Mouse (Mus musculus) heart, adult 2 months (tissue): ENCODE data around the gene Olfr1443. TPM values are rescaled to one million over a fixed set of nuclear protein-coding genes. Genes with fewer than 3 reads are reported as not detected.

Source experiments
- DNase-seq, 2 experiments: peaks; one replicate each; pipeline ENCODE4 v3.0.0; 2021
- H3K27ac ChIP-seq: fragments of 200-600 bp; 2 replicates; pipeline ENCODE4 v1.8.1; 2022
- H3K27me3 ChIP-seq: fragments of 200-500 bp; 2 replicates; pipeline ENCODE4 v1.6.1; 2012; ENCODE audit warnings: mild to moderate bottlenecking, low read length, inconsistent platforms, mixed read lengths; ENCODE audit not compliant: control insufficient read depth, insufficient read depth
- H3K36me3 ChIP-seq: fragments of 200-500 bp; 2 replicates; pipeline ENCODE4 v1.6.1; 2012; ENCODE audit warnings: low read length, inconsistent platforms; ENCODE audit not compliant: control insufficient read depth, insufficient read depth
- H3K4me1 ChIP-seq: fragments of 200-500 bp; 2 replicates; pipeline ENCODE4 v1.6.1; 2011; ENCODE audit warnings: low read length; ENCODE audit not compliant: control insufficient read depth, insufficient read depth
- H3K4me3 ChIP-seq: fragments of 200-600 bp; 2 replicates; pipeline ENCODE4 v1.8.1; 2022
- H3K79me2 ChIP-seq: fragments of 200-500 bp; replicated peaks from 2 replicates; pipeline ENCODE4 v1.6.1; 2012; ENCODE audit warnings: mild to moderate bottlenecking, inconsistent platforms, low read length, moderate library complexity, mixed read lengths; ENCODE audit not compliant: control insufficient read depth, insufficient read depth
- H3K9ac ChIP-seq: fragments of 200-500 bp; 2 replicates; pipeline ENCODE4 v1.6.1; 2012; ENCODE audit warnings: low read depth, mild to moderate bottlenecking, control low read depth, inconsistent platforms, low read length, mixed read lengths
- CTCF ChIP-seq: fragments of 200-600 bp; IDR thresholded peaks from 2 replicates; pipeline ENCODE4 v1.8.1; 2022; ENCODE audit warnings: antibody characterized with exemption, mild to moderate bottlenecking, moderate library complexity
- EP300 ChIP-seq: fragments of 200-500 bp; IDR thresholded peaks from 2 replicates; pipeline ENCODE4 v1.6.1; 2011; ENCODE audit warnings: low read depth, low read length, control low read depth; ENCODE audit not compliant: insufficient read depth
- POLR2A ChIP-seq: fragments of 200-500 bp; IDR thresholded peaks from 2 replicates; pipeline ENCODE4 v1.6.1; 2011; ENCODE audit warnings: mild to moderate bottlenecking, low read depth, low read length, control low read depth; ENCODE audit not compliant: insufficient read depth
- WGBS: fragments of 180-500 bp; shearing (Covaris S2); methylation state at CpG from one replicate; pipeline ENCODE4 v1.1.7; 2018; 5-methylcytosine and 5-hydroxymethylcytosine counted together
- intact Hi-C: fragments of 180-260 bp; cut with DNase I; formaldehyde crosslinking; loops from one replicate; pipeline ENCODE4 v1.15.1; 2025
- long read RNA-seq: library from polyadenylated mRNA; stranded (forward); transcript quantifications from one replicate; pipeline ENCODE4 v2.0.0, GENCODE M21; 2021
- polyA plus RNA-seq: library from polyadenylated mRNA; depleted of rRNA; stranded (reverse); fragments of >200 nt; gene quantifications from 2 replicates; pipeline ENCODE4 v1.2.3, GENCODE M21; 2012; rRNA removed
- total RNA-seq, 2 experiments: library from RNA; stranded (reverse); gene quantifications; 2 replicates each; pipeline ENCODE4 v1.2.3; 2021

The Olfr1443 gene
- total RNA-seq, result not detected
- not detected in 2 replicates for polyA plus RNA-seq
- long read RNA-seq, result 0 reads

- no peak for DNase-seq
- Histone ChIP-seq H3K27ac (no peak within 1 kb of the TSS), H3K36me3 (no peaks in the 10 kb centered on the region), H3K9ac (no peak within 1 kb of the TSS), H3K79me2 (no peaks in the 10 kb centered on the region), H3K27me3 (no peaks in the 10 kb centered on the region), H3K4me3 (no peak within 1 kb of the TSS), H3K4me1 (no peaks in the 10 kb centered on the region)
- intact Hi-C loops, result no loop called here
- TF ChIP-seq POLR2A (no peak), CTCF (no peak), EP300 (no peak)
- WGBS, result 57% methylated on average over 3 of the region's 3 CpGs
These were observed at the start of gene Olfr1443 for GRCm38 (mm10) chr19:12677812-12678211. Gene Olfr1443, plus strand, starts transcription at chr19:12678112.

GRCm38 (mm10) chr19:12633176-12633575, 44.7 kb upstream of the Olfr1443 start, which contains the start of gene Glyat:
Gene Glyat, plus strand, starts transcription at chr19:12633308.
- H3K27me3 ChIP-seq, result no peaks in the 10 kb centered on the region
- H3K36me3 ChIP-seq, result no peaks in the 10 kb centered on the region
- H3K9ac ChIP-seq, result no peak within 1 kb of the TSS
- H3K79me2 ChIP-seq, result no peaks in the 10 kb centered on the region
- H3K4me1 ChIP-seq, result no peaks in the 10 kb centered on the region
- TF ChIP-seq POLR2A, result no peak
- TF ChIP-seq CTCF, result no peak
- no peak for TF ChIP-seq EP300
- 54% methylated on average over 4 of the region's 4 CpGs for WGBS
- H3K4me3 ChIP-seq, result no peak within 1 kb of the TSS
- DNase-seq, result no peak
- intact Hi-C loops, result no loop called here
- no peak within 1 kb of the TSS for H3K27ac ChIP-seq

GRCm38 (mm10) chr19:12634259-12634658, 43.7 kb upstream of the Olfr1443 start:
- H3K27me3 ChIP-seq, result no peaks in the 10 kb centered on the region
- no peaks in the 10 kb centered on the region for H3K4me1 ChIP-seq
- no peak for DNase-seq
- TF ChIP-seq EP300, result no peak
- no peak for TF ChIP-seq POLR2A
- TF ChIP-seq CTCF, result no peak
- no peak overlapping the region for H3K9ac ChIP-seq
- H3K79me2 ChIP-seq, result no peaks in the 10 kb centered on the region
- no peaks in the 10 kb centered on the region for H3K36me3 ChIP-seq
- WGBS, result 81% methylated on average over 3 of the region's 3 CpGs
- H3K4me3 ChIP-seq, result no peak overlapping the region
- intact Hi-C loops, result no loop called here
- no peak overlapping the region for H3K27ac ChIP-seq

- intact Hi-C loops, result no loop called here
- 82% methylated on average over 4 of the region's 4 CpGs for WGBS
- TF ChIP-seq CTCF, result no peak
- TF ChIP-seq POLR2A, result no peak
- no peak for TF ChIP-seq EP300
- Histone ChIP-seq H3K4me3 (no peak overlapping the region), H3K4me1 (no peaks in the 10 kb centered on the region), H3K36me3 (no peaks in the 10 kb centered on the region), H3K9ac (no peak overlapping the region), H3K79me2 (no peaks in the 10 kb centered on the region), H3K27me3 (no peaks in the 10 kb centered on the region), H3K27ac (no peak overlapping the region)
- DNase-seq, result no peak
These were observed 42.9 kb upstream of the Olfr1443 start for GRCm38 (mm10) chr19:12634963-12635362.

GRCm38 (mm10) chr19:12636863-12637262, 41.0 kb upstream of the Olfr1443 start:
- intact Hi-C loops, result no loop called here
- H3K4me3 ChIP-seq, result no peak overlapping the region
- H3K4me1 ChIP-seq, result no peaks in the 10 kb centered on the region
- H3K9ac ChIP-seq, result no peak overlapping the region
- no peaks in the 10 kb centered on the region for H3K27me3 ChIP-seq
- WGBS, result 58% methylated on average over 3 of the region's 3 CpGs
- no peak for DNase-seq
- no peak for TF ChIP-seq EP300
- no peak for TF ChIP-seq POLR2A
- no peak for TF ChIP-seq CTCF
- no peaks in the 10 kb centered on the region for H3K79me2 ChIP-seq
- H3K27ac ChIP-seq, result no peak overlapping the region
- H3K36me3 ChIP-seq, result no peaks in the 10 kb centered on the region

GRCm38 (mm10) chr19:12638049-12638448, 39.9 kb upstream of the Olfr1443 start:
- Histone ChIP-seq H3K36me3 (no peaks in the 10 kb centered on the region), H3K79me2 (no peaks in the 10 kb centered on the region), H3K4me1 (no peaks in the 10 kb centered on the region), H3K27me3 (no peaks in the 10 kb centered on the region), H3K27ac (no peak overlapping the region), H3K9ac (no peak overlapping the region), H3K4me3 (no peak overlapping the region)
- intact Hi-C loops, result no loop called here
- no peak for DNase-seq
- no peak for TF ChIP-seq POLR2A
- no peak for TF ChIP-seq EP300
- WGBS, result 45% methylated on average over 1 of the region's 1 CpGs
